Mouse (Mus musculus) thymus, adult 2 months (tissue): Measurements from ENCODE around the gene Usp2. TPM values are rescaled to one million over a fixed set of nuclear protein-coding genes. Genes with fewer than 3 reads are reported as not detected.

ENCODE experiments used
- DNase-seq: peaks from one replicate; pipeline ENCODE4 v3.0.0; 2021
- H3K27ac ChIP-seq: fragments of 200-500 bp; 2 replicates; pipeline ENCODE4 v1.5.1; 2012; ENCODE audit warnings: low read length, control low read depth; ENCODE audit not compliant: control insufficient read depth, insufficient read depth
- H3K27me3 ChIP-seq: fragments of 200-500 bp; 2 replicates; pipeline ENCODE4 v1.6.1; 2012; ENCODE audit warnings: mild to moderate bottlenecking, low read length, moderate library complexity, mixed read lengths; ENCODE audit not compliant: control insufficient read depth, insufficient read depth
- H3K36me3 ChIP-seq: fragments of 200-500 bp; 2 replicates; pipeline ENCODE4 v1.6.1; 2012; ENCODE audit warnings: mild to moderate bottlenecking, low read length, moderate library complexity; ENCODE audit not compliant: control insufficient read depth, insufficient read depth
- H3K4me1 ChIP-seq: fragments of 200-500 bp; replicated peaks from 2 replicates; pipeline ENCODE4 v1.6.1; 2012; ENCODE audit warnings: low read length; ENCODE audit not compliant: control insufficient read depth, insufficient read depth
- H3K4me3 ChIP-seq: fragments of 200-500 bp; 2 replicates; pipeline ENCODE4 v1.5.1; 2012; ENCODE audit warnings: mild to moderate bottlenecking, low read length, control low read depth, moderate library complexity; ENCODE audit not compliant: control insufficient read depth, insufficient read depth
- CTCF ChIP-seq: fragments of 200-500 bp; IDR thresholded peaks from 2 replicates; pipeline ENCODE4 v1.5.1; 2012; ENCODE audit warnings: mild to moderate bottlenecking, control low read depth, low read length, moderate library complexity, borderline replicate concordance; ENCODE audit not compliant: control insufficient read depth, poor library complexity, insufficient read depth; ENCODE audit errors: extremely low read depth
- POLR2A ChIP-seq: fragments of 200-500 bp; IDR thresholded peaks from 2 replicates; pipeline ENCODE4 v1.6.1; 2012; ENCODE audit warnings: mild to moderate bottlenecking, low read length, control low read depth, moderate library complexity; ENCODE audit not compliant: control insufficient read depth, poor library complexity, insufficient read depth; ENCODE audit errors: extremely low read depth
- WGBS: fragments of 180-500 bp; shearing (Covaris S2); methylation state at CpG from one replicate; pipeline ENCODE4 v1.1.7; 2018; 5-methylcytosine and 5-hydroxymethylcytosine counted together
- polyA plus RNA-seq: library from polyadenylated mRNA; depleted of rRNA; stranded (reverse); fragments of >200 nt; gene quantifications from 2 replicates; pipeline ENCODE4 v1.2.3, GENCODE M21; 2012; rRNA removed

Usp2 gene
- polyA plus RNA-seq, 1 experiment = 6.8 TPM

- TF ChIP-seq CTCF (no peak), POLR2A (no peak)
- DNase-seq = no peak
- Histone ChIP-seq H3K27ac (no peak overlapping the region), H3K27me3 (no peaks in the 10 kb centered on the region), H3K4me3 (no peak overlapping the region), H3K36me3 (peaks cover 53% of the 10 kb centered on the region), H3K4me1 (no peaks in the 10 kb centered on the region)
- WGBS = 95% methylated on average over 5 of the region's 5 CpGs
These were observed 75.1 kb downstream of the Usp2 start for GRCm38 (mm10) chr9:44141951-44142350.

GRCm38 (mm10) chr9:44143421-44143820 is 76.6 kb downstream of the Usp2 start:
- H3K4me1 ChIP-seq = no peaks in the 10 kb centered on the region
- H3K36me3 ChIP-seq = peaks cover 68% of the 10 kb centered on the region
- TF ChIP-seq POLR2A = no peak
- DNase-seq = no peak
- H3K4me3 ChIP-seq = no peak overlapping the region
- H3K27ac ChIP-seq = no peak overlapping the region
- no peaks in the 10 kb centered on the region for H3K27me3 ChIP-seq
- 90% methylated on average over 5 of the region's 5 CpGs for WGBS

GRCm38 (mm10) chr9:44144023-44144717 is 77.3 kb downstream of the Usp2 start:
- Histone ChIP-seq H3K4me1 (no peaks in the 10 kb centered on the region), H3K27ac (no peak overlapping the region), H3K27me3 (no peaks in the 10 kb centered on the region), H3K36me3 (peaks cover 75% of the 10 kb centered on the region), H3K4me3 (no peak overlapping the region)
- TF ChIP-seq POLR2A (no peak), CTCF (no peak)
- DNase-seq = no peak
- 75% methylated on average over 7 of the region's 8 CpGs for WGBS

- Histone ChIP-seq H3K27ac (no peak overlapping the region), H3K4me1 (no peaks in the 10 kb centered on the region), H3K4me3 (no peak overlapping the region), H3K27me3 (no peaks in the 10 kb centered on the region), H3K36me3 (peaks cover 81% of the 10 kb centered on the region)
- DNase-seq = no peak
- TF ChIP-seq POLR2A = no peak
- no peak for TF ChIP-seq CTCF
These were observed 77.9 kb downstream of the Usp2 start for GRCm38 (mm10) chr9:44144718-44145060.

Other genes with a start within 250 kb of the Usp2 start
- gene Thy1, start 23.6 kb upstream of the Usp2 start, polyA plus RNA-seq = 3,068 and 3,478 TPM in 2 replicates
- gene Mfrp, start 34.7 kb downstream of the Usp2 start, polyA plus RNA-seq = 0.09 TPM in 1 of 2 replicates, not detected in the other
- 3.4 and 5.0 TPM in 2 replicates for gene C1qtnf5, start 40.2 kb downstream of the Usp2 start, polyA plus RNA-seq
- gene Gm49380, start 46.5 kb downstream of the Usp2 start, polyA plus RNA-seq = not detected in 2 replicates
- 72.3 and 119 TPM in 2 replicates for gene Rnf26, start 46.5 kb downstream of the Usp2 start, polyA plus RNA-seq
- 13.0 and 18.7 TPM in 2 replicates for gene Mcam, start 67.4 kb downstream of the Usp2 start, polyA plus RNA-seq
- 132 and 194 TPM in 2 replicates for gene Cbl, start 167.0 kb downstream of the Usp2 start, polyA plus RNA-seq
- 6.1 and 13.0 TPM in 2 replicates for gene Ccdc153, start 173.7 kb downstream of the Usp2 start, polyA plus RNA-seq
- 0.55 and 0.59 TPM in 2 replicates for gene Pdzd3, start 184.4 kb downstream of the Usp2 start, polyA plus RNA-seq
- 13.4 and 16.2 TPM in 2 replicates for gene Nlrx1, start 201.6 kb downstream of the Usp2 start, polyA plus RNA-seq
- gene Abcg4, start 221.6 kb downstream of the Usp2 start, polyA plus RNA-seq = 1.2 and 2.7 TPM in 2 replicates
- 71.1 and 71.9 TPM in 2 replicates for gene Hinfp, start 238.7 kb downstream of the Usp2 start, polyA plus RNA-seq